Mouse (Mus musculus) cerebellum, adult 2 months (tissue): ENCODE measurements around the gene Pilrb2.

Experiments used
- CTCF ChIP-seq: fragments of 200-500 bp; IDR thresholded peaks from 2 replicates; pipeline ENCODE4 v1.5.1; 2011; ENCODE audit warnings: low read depth, mild to moderate bottlenecking, control low read depth, low read length, moderate library complexity, borderline replicate concordance; ENCODE audit not compliant: insufficient read depth
- POLR2A ChIP-seq: fragments of 200-500 bp; IDR thresholded peaks from 2 replicates; pipeline ENCODE4 v1.6.1; 2011; ENCODE audit warnings: low read length, control low read depth, borderline replicate concordance; ENCODE audit not compliant: insufficient read depth

DNA sequence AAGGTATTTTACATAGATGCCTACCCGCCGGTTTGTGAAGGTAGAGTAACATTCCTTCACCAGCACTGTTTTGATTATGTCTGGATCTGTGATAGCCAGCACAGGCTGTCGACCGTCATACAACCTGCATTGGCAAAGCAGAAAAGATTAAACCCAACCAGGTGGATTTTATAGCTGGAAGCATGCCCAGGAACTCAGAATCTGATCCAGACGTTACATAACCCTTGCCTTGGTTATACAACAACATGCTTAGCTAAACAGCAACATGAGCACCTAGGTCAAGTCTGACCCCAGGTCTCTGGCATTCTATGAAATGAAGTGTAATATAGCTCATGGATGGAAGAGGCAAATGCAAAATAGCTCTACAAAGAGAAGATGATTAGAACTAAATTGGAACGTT, 43.9 kb upstream of the Pilrb2 start:
- TF ChIP-seq CTCF (no peak), POLR2A (no peak)
